Mouse (Mus musculus) limb, embryonic 10.5 days (tissue): ENCODE data around the gene Pld6. TPM values are rescaled to one million over a fixed set of nuclear protein-coding genes. Genes with fewer than 3 reads are reported as not detected.

Experiments used
- DNase-seq: peaks from one replicate; pipeline ENCODE4 v3.0.0-alpha.2; 2017; ENCODE audit warnings: low spot score
- H3K27ac ChIP-seq: fragments of 300-500 bp; sonication (generic); 2 replicates; pipeline ENCODE4 v1.5.1; 2016; ENCODE audit warnings: mild to moderate bottlenecking
- H3K27me3 ChIP-seq: fragments of 300-500 bp; sonication (generic); 2 replicates; pipeline ENCODE4 v1.6.1; 2016; ENCODE audit warnings: low read depth, mild to moderate bottlenecking; ENCODE audit not compliant: poor library complexity, severe bottlenecking
- H3K36me3 ChIP-seq: fragments of 300-500 bp; sonication (generic); 2 replicates; pipeline ENCODE4 v1.6.1; 2016; ENCODE audit warnings: mild to moderate bottlenecking, moderate library complexity
- H3K4me1 ChIP-seq: fragments of 300-500 bp; sonication (generic); 2 replicates; pipeline ENCODE4 v1.6.1; 2016
- H3K4me3 ChIP-seq: fragments of 300-500 bp; sonication (generic); 2 replicates; pipeline ENCODE4 v1.5.1; 2016; ENCODE audit warnings: mild to moderate bottlenecking, moderate library complexity
- H3K9me3 ChIP-seq: fragments of 300-500 bp; sonication (generic); replicated peaks from 2 replicates; pipeline ENCODE4 v1.6.1; 2016; ENCODE audit warnings: mild to moderate bottlenecking
- WGBS: fragments of 180-500 bp; shearing (Covaris S2); methylation state at CpG from one replicate; pipeline ENCODE4 v1.1.7; 2016; 5-methylcytosine and 5-hydroxymethylcytosine counted together
- polyA plus RNA-seq: library from polyadenylated mRNA; unstranded; fragments of >200 nt; fragmentation: Nextera tagmentation; extraction: Ambion mirVana; gene quantifications from 2 replicates; pipeline ENCODE4 v1.2.1, GENCODE M21; 2016

Gene Pld6
- polyA plus RNA-seq, 1 experiment from 2014 or later: 4.5 TPM

- Histone ChIP-seq H3K36me3 (peaks cover 72% of the 10 kb centered on the region), H3K27me3 (no peaks in the 10 kb centered on the region), H3K4me1 (peaks cover 14% of the 10 kb centered on the region), H3K9me3 (no peaks in the 10 kb centered on the region), H3K4me3 (no peak overlapping the region), H3K27ac (no peak overlapping the region)
- no peak for DNase-seq
- WGBS: 90% methylated on average over 2 of the region's 2 CpGs
Observed at GRCm38 (mm10) chr11:59805656-59806055, 18.2 kb upstream of the Pld6 start.

- Histone ChIP-seq H3K9me3 (no peaks in the 10 kb centered on the region), H3K27ac (no peak overlapping the region), H3K27me3 (no peaks in the 10 kb centered on the region), H3K4me1 (peaks cover 14% of the 10 kb centered on the region), H3K36me3 (peaks cover 76% of the 10 kb centered on the region), H3K4me3 (no peak overlapping the region)
- 95% methylated on average over 1 of the region's 1 CpGs for WGBS
- DNase-seq: no peak
Observed at GRCm38 (mm10) chr11:59805256-59805655, 17.8 kb upstream of the Pld6 start.

DNA sequence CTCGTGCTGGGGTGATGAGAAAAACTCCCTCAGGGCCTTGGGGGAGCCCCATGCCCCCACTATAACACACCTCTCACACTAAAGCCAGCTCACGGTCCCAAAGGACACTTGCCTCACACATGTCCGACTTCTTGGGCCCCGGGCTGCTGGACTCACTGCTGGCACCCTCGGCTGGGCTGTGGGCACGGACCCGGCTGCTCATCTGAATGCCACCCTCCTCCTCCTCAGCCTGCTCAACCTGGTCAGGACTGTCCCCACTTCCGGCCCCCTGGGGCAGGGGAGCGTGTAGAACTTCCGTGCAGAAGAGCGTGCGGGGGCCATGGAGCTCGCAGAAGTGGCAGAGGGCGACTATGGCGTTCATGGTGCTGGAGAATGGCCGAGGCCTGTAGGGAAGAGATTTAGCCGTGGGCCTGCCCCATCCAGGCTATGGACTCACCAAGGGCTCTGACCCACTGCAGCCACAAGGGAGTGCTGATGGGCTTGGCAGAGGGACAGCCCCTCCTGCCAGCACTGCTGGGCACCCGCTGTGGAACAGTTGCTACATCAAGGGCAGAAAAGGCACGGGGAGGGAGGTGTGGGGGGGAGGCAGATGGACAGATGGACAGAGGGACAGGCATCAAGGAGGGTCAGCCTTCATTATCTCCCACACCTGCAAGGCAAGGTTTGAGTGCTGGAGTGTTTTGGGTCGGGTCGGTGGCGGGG lies 17.1 kb upstream of the Pld6 start:
- no peaks in the 10 kb centered on the region for H3K27me3 ChIP-seq
- H3K9me3 ChIP-seq: no peaks in the 10 kb centered on the region
- H3K36me3 ChIP-seq: peaks cover 83% of the 10 kb centered on the region
- peak overlapping the region; percentile 13; the same call in 1 of the 2 replicates for H3K4me3 ChIP-seq
- no peak overlapping the region for H3K27ac ChIP-seq
- DNase-seq: no peak
- peaks cover 12% of the 10 kb centered on the region for H3K4me1 ChIP-seq
- WGBS: 91% methylated on average over 22 of the region's 22 CpGs

- DNase-seq: no peak
- Histone ChIP-seq H3K27ac (no peak overlapping the region), H3K27me3 (no peaks in the 10 kb centered on the region), H3K9me3 (no peaks in the 10 kb centered on the region), H3K36me3 (peaks cover 93% of the 10 kb centered on the region), H3K4me1 (peaks cover 2% of the 10 kb centered on the region), H3K4me3 (no peak overlapping the region)
- 92% methylated on average over 14 of the region's 14 CpGs for WGBS
Observed at GRCm38 (mm10) chr11:59803516-59803915, 16.1 kb upstream of the Pld6 start.

DNA sequence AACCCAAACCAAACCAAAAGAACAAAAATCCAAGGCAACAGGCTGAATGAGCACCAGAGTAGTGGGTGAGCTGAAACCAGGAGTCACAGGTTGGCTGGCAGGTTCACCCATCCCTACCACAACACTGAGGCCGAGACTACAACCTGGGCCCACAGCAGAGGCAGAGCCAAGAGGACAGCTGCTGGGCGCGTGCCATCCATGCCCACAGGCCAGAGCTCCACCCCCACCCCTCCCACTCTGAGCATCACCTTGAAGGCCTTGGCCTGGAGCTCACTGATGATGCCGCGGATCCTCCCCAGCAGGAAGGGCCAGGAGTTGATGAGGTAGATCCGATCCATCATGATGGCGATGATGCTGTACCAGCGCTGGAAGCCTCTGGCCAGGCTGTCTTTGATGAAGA lies 14.4 kb upstream of the Pld6 start:
- H3K4me1 ChIP-seq: no peaks in the 10 kb centered on the region
- DNase-seq: no peak
- peaks cover 100% of the 10 kb centered on the region for H3K36me3 ChIP-seq
- no peaks in the 10 kb centered on the region for H3K27me3 ChIP-seq
- H3K9me3 ChIP-seq: no peaks in the 10 kb centered on the region
- H3K4me3 ChIP-seq: no peak overlapping the region
- 97% methylated on average over 8 of the region's 8 CpGs for WGBS
- H3K27ac ChIP-seq: no peak overlapping the region

- DNase-seq: no peak
- H3K27me3 ChIP-seq: no peaks in the 10 kb centered on the region
- H3K9me3 ChIP-seq: no peaks in the 10 kb centered on the region
- no peaks in the 10 kb centered on the region for H3K4me1 ChIP-seq
- H3K27ac ChIP-seq: no peak overlapping the region
- WGBS: 94% methylated on average over 10 of the region's 10 CpGs
- no peak overlapping the region for H3K4me3 ChIP-seq
- peaks cover 100% of the 10 kb centered on the region for H3K36me3 ChIP-seq
Observed at GRCm38 (mm10) chr11:59800412-59800811, 13.0 kb upstream of the Pld6 start.

DNA sequence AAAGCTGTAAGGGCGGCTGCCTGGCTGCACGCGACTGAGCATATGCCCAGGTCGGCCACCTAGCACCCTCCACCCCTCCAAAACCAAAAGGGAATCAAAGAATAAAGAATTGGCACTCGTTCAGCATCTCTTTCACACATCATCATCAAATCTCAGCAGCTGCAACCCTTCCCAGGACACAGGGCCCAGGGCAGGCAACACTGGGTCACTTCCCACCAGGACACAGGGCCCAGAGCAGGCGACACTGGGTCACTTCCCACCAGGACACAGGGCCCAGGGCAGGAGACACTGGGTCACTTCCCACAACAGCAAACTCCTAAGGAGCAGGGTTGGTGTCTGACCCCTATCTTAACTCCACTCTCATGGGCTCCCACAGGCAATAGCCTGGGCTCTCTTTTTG lies 5.9 kb upstream of the Pld6 start:
- H3K4me3 ChIP-seq: no peak overlapping the region
- no peak for DNase-seq
- no peaks in the 10 kb centered on the region for H3K4me1 ChIP-seq

GRCm38 (mm10) chr11:59789311-59789710 lies 1.9 kb upstream of the Pld6 start:
- Histone ChIP-seq H3K9me3 (no peaks in the 10 kb centered on the region), H3K27me3 (peaks cover 30% of the 10 kb centered on the region), H3K36me3 (peaks cover 36% of the 10 kb centered on the region), H3K4me1 (peaks cover 19% of the 10 kb centered on the region), H3K4me3 (no peak overlapping the region), H3K27ac (no peak overlapping the region)
- DNase-seq: no peak
- 89% methylated on average over 1 of the region's 1 CpGs for WGBS

More for the DNA sequence above, 5.9 kb upstream of the Pld6 start:
- Histone ChIP-seq H3K27me3 (no peaks in the 10 kb centered on the region), H3K27ac (no peak overlapping the region), H3K36me3 (peaks cover 73% of the 10 kb centered on the region), H3K9me3 (no peaks in the 10 kb centered on the region)
- WGBS: 90% methylated on average over 6 of the region's 6 CpGs

- H3K27ac ChIP-seq: peak overlapping the region; percentile 72
- peak overlapping the region; percentile 64 for H3K4me3 ChIP-seq
- DNase-seq: no peak
- peaks cover 9% of the 10 kb centered on the region for H3K36me3 ChIP-seq
- no peaks in the 10 kb centered on the region for H3K9me3 ChIP-seq
- peaks cover 19% of the 10 kb centered on the region for H3K4me1 ChIP-seq
- 57% methylated on average over 15 of the region's 15 CpGs for WGBS
- peaks cover 30% of the 10 kb centered on the region for H3K27me3 ChIP-seq
Observed at GRCm38 (mm10) chr11:59786444-59787198, 824 bp downstream of the Pld6 start.

DNA sequence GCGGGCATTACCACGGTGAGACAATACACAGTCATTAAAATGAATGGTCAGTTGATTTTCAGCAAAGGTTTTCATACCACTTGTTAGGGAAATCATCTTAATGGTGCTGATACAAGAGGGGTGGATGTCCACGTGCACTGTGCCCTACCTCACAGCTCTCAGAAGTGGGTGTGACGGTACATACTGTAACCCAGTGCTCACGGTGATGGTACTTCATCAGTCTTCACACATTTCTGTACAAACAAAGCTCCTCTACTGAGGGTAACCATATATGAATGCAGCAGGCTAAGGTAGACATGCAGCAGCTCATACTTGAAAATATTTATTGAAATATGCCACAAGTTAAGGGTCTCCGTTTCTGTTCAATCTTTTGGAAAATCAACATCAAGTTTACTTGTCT lies 3.9 kb downstream of the Pld6 start:
- WGBS: 93% methylated on average over 6 of the region's 6 CpGs

DNA sequence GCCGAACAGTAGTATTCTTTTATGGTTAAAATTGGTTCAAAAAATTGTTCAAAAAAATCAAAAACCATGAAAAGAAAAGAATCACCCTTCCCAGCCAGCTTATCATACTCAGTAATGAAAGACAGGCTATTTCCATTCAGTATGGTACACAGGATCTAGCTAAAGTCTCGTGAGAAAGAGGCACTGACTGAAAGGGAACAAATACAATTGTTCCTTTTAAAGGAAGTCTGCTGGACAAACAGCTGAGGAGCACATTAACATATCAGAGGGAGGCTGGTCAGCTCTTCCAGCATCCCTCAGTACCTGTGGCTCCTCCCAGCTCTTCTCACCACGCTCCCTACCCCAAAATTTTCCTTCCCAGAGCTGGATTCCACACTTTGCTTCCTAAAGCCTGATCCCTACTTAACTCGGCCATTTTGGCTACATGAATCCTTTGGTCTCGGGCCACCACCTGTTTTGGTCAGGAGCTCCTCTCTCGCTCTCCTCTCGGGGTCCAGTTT lies 5.3 kb downstream of the Pld6 start:
- H3K9me3 ChIP-seq: no peaks in the 10 kb centered on the region

More for the DNA sequence above, 3.9 kb downstream of the Pld6 start:
- H3K4me3 ChIP-seq: no peak overlapping the region
- H3K4me1 ChIP-seq: peaks cover 19% of the 10 kb centered on the region
- peaks cover 6% of the 10 kb centered on the region for H3K36me3 ChIP-seq
- no peak for DNase-seq
- no peaks in the 10 kb centered on the region for H3K9me3 ChIP-seq
- peaks cover 30% of the 10 kb centered on the region for H3K27me3 ChIP-seq
- H3K27ac ChIP-seq: no peak overlapping the region

DNA sequence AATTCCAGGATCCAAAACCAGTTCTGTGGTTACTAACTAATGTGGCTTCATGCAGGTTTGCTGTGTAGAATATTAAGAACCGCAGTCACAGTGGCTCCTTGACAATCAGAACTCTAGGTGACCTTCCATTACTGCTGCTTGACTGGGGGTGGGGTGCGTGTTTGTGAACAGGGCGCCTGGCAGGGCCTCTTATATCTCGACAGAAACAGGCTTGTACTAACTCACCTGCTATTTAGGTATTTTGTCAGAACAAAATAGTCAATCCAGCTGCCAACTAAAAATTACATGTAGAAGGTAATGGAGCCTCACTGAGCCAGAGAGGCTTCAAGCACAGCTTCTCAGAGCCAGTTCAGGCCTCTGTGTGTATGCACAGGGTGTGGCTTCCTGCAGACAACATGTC lies 7.2 kb downstream of the Pld6 start:
- Histone ChIP-seq H3K4me3 (no peak overlapping the region), H3K27me3 (0 out of 2 replicates have a peak, but pooled peaks cover 8% of the 10 kb centered on the region), H3K36me3 (peaks cover 34% of the 10 kb centered on the region), H3K27ac (no peak overlapping the region), H3K9me3 (no peaks in the 10 kb centered on the region), H3K4me1 (0 out of 2 replicates have a peak, but pooled peaks cover 6% of the 10 kb centered on the region)
- 89% methylated on average over 4 of the region's 4 CpGs for WGBS
- no peak for DNase-seq

More for the DNA sequence above, 5.3 kb downstream of the Pld6 start:
- H3K4me3 ChIP-seq: no peak overlapping the region
- H3K4me1 ChIP-seq: peaks cover 13% of the 10 kb centered on the region
- WGBS: 84% methylated on average over 7 of the region's 7 CpGs
- no peak overlapping the region for H3K27ac ChIP-seq
- no peak for DNase-seq
- peaks cover 16% of the 10 kb centered on the region for H3K36me3 ChIP-seq
- peaks cover 23% of the 10 kb centered on the region for H3K27me3 ChIP-seq

DNA sequence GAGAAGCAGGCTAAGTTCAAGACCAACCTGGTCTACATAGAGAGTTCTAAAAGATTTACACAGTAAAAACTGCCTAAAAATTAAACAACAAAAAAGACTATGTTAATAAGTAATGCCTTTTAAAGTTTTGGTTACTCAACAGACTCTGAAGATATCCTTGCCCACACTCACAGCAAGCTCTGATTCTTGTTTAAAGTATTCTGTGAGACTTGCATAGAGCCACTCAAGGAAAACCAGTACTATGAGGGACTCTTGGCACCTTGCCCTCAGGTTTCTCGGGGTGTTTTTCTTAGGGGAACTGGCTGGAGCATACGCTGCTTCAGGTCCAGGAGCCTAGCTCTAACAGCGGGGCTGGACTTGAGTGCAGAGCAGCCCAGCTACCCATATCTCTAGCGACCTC lies 8.0 kb downstream of the Pld6 start:
- Histone ChIP-seq H3K4me1 (0 out of 2 replicates have a peak, but pooled peaks cover under 1% of the 10 kb centered on the region), H3K27ac (no peak overlapping the region), H3K4me3 (no peak overlapping the region), H3K27me3 (no peaks in the 10 kb centered on the region), H3K36me3 (peaks cover 42% of the 10 kb centered on the region), H3K9me3 (no peaks in the 10 kb centered on the region)
- DNase-seq: no peak
- 88% methylated on average over 4 of the region's 4 CpGs for WGBS
